Mouse (Mus musculus): ENCODE measurements around the gene Dnaja3.
"Not testable (repeated sequence)": the region's sequence is repeated elsewhere in the genome, so short reads cannot be mapped to it uniquely, and the experiment has no call there.

Gene Dnaja3

DNA sequence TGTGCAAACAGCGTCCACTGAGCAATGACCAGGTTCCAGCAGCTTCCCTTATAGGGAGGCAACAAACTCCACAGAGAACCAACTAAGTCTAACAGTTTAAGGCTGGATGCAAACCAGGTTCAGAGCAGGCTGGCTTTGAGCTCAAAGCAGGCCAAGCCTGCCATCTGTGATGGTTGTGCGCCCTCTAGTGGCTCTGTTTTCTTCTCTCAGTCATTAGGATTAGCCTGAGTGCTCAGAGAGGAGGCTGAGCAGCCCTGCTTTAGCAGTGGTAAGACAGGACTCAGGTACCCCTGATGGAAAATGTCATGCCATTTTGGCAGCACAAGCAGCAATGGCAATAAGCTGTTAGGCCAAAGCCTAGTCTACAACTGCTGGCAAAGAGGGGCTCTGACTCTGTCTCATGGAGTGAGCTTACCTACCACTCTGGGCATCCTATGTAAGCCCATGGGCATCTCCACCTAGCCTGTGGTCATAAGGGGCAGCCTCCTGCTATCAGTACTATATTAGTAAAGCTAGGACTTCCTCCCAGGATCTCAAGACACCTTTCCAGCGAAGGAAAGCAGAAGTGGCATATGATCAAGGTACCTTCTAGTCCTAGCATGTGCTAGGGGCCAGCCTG, 27.5 kb downstream of the Dnaja3 start:
- DNase-seq (ENCODE audit: low read depth, low spot score): peak; percentile 77

DNA sequence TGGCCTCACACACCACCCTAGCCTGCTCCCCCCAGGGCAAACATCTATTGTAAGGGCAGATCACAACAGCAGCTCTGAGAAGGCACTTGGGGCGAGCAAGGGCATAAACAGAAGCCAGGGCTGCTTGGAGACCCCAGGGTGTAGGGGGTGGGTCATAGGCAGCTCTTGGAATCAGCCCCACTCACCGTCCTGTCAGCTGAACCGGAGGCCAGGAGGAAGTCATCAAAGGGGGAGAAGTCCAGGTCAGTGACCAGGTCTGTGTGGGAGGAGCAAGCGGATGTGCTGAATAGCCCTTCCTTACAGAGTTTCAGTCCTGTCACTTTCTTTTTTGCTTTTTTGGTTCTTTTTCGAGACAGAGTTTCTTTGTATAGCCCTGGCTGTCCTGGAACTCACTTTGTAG, 30.5 kb downstream of the Dnaja3 start:
- DNase-seq (ENCODE audit: low read depth, low spot score): no peak

DNA sequence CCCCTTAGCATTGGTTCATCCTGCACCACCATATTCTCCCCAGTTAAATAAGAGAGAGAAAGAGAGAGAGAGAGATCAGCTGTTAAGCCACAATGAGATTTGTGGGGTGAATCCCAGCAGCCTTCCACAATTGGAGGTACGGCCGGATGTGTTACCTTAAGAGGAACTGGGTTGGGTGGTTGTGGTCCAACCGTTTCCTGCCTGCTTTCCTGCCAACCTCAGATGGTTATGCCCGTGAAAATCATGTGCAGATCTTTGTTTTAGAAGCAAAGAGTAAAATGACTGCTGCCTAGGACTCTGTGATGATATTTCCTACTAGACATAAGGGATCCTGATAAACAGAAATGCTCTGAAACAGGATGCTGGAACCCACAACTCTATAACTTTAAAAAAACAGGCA, 34.3 kb downstream of the Dnaja3 start:
- no peak for DNase-seq (ENCODE audit: low read depth, low spot score)

DNA sequence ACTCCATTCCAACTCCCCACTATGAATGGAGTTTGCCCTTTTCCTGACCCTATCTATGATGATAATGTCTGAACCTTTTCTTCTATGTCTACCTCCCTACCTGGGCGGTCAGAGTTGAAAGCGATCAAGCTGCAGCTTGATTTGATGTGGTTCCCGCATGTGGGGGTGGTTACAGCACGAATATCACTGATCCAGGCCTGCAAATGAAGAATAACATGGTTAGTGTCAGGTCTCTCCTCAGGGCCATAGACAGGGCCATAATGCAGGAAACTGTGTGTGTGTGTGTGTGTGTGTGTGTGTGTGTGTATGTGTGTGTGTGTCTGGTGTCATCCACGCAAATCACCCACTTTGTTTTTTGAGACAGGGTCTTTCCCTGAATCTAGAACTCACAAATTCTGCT, 37.0 kb downstream of the Dnaja3 start:
- DNase-seq (ENCODE audit: low read depth, low spot score): no peak

DNA sequence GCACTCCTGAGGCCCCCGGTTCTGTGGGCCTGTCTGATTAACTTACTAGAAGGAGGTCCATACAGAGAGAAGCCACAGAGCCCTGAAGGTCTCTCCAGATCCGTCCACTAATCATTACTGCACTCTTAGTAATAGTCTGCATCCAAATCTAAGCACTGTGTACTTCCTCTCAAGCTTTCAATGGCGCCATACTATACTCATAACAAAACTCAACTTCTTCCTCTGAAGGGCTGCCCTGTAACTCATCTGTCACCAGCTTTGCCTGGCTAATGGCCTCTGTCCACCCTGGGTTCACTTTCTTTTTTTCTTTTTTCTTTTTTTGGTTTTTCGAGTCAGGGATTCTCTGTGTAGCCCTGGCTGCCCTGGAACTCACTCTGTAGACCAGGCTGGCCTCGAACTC, 38.3 kb downstream of the Dnaja3 start:
- DNase-seq (ENCODE audit: low read depth, low spot score): no peak

DNA sequence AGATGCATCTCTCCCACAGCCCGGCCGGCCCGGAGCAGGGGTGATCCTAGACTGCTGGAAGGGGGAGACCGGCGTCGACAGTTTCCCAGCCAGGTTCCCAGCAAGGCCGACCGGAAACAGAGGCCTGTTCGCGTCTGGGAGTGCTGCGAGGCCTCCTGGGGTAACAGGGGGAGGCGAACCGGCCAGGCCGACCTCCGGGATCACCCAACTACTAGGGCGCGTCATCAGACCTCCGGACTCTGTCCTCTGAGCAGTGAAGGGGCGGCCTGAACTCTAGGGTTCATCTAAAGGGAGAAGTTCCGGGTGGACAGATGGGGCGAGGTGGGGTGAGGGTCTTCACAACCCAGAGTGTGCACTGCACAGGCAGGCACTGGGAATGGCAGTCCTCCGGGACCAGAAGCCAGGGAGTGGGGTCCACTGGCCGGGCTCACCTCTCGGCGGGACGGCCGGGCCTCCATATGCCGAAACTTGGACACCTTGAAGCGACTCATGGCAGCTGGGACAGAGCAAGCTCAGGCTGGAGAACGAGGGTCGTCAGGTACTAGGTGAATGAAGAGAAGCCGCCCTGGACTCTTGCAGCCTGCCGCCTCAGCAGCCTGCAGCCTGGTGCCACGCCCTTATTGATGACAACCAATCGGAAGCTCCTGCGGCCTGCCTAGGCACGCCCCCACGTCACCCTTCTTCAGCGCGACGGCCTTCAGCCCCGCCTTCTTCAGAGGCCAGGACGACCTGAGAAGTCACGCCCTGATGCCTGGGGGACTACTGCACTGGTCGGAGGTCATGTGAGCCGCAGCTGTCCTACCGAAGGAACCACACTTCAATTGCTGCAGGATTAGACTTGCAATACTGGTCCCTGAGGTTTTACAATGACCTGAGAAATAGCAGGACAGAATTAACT, 39.6 kb downstream of the Dnaja3 start, which contains the start of gene Coro7:
TSS of gene Coro7 (minus strand) at position 657 of the 898 bp plus-strand sequence.
- peak; percentile 97 for DNase-seq (ENCODE audit: low read depth, low spot score)

DNA sequence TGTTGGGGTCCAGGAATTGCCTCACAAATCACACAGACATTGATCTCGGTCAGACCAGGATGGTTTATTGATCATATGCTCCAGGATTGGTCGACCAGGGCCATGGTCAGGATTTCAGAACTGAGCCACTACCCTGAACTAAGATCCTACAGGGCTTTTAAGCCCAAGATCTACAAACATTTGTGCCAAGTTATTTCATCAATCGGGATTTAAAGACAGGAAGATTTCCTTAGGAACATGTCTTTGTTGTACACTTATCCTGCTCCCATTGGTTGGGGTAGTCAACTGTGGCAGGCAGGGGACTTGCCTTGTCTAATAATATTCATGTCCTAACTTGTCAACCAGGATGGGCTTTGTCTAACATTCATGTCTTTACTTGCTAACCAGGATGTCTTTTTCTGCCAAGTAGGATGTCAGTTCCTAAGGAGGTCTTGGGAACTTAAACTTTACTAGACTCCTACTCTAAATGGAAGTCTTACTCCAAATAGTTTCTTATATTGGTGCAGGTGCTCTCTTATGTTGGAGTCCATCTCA, 41.2 kb downstream of the Dnaja3 start:
- DNase-seq (ENCODE audit: low read depth, low spot score): not testable (repeated sequence)

DNA sequence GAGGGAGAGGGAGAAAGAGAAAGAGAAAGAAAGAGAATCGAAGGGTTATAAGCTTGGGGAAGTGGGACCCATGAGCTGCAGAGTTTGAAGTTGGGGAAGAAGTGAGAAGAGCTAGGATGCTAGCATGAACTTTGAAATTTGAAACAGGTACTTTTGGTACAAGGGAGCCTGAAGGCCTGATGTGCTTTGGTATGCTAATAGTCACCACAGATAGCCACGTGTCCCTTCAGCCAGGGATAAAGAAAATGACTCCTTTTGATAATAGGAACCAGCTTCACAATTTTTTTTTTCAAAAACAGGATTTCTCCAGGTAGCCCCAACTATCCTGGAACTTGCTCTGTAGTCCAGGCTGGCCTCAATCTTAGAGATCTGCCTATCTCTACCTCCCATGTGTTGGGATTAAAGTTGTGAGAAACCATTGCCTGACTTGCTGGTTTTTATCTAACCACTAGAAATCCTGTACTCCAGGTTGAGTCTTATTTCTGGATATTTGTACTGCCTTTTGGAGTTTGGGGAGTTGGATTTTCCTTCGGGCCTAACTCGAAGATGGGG, 42.9 kb downstream of the Dnaja3 start:
- no peak for DNase-seq (ENCODE audit: low read depth, low spot score)

DNA sequence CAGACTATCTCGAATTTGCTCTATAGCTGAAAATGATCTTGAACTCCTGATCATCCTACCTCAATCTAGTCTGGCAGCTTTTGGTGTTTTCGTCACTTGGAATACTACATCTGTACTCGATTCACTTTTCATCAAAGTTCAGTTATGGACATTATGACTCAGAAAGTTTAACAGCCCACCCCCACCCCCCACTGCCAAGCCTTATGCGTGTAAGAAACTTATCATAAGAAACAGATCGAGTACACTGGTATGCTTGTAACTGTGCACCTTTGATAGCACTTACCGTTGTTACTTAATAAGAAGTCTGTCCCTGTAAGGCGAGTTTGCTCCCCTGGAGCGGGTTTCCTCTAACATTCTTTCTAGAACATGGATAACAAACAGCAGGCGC, 43.4 kb downstream of the Dnaja3 start:
- DNase-seq (ENCODE audit: low read depth, low spot score): no peak

DNA sequence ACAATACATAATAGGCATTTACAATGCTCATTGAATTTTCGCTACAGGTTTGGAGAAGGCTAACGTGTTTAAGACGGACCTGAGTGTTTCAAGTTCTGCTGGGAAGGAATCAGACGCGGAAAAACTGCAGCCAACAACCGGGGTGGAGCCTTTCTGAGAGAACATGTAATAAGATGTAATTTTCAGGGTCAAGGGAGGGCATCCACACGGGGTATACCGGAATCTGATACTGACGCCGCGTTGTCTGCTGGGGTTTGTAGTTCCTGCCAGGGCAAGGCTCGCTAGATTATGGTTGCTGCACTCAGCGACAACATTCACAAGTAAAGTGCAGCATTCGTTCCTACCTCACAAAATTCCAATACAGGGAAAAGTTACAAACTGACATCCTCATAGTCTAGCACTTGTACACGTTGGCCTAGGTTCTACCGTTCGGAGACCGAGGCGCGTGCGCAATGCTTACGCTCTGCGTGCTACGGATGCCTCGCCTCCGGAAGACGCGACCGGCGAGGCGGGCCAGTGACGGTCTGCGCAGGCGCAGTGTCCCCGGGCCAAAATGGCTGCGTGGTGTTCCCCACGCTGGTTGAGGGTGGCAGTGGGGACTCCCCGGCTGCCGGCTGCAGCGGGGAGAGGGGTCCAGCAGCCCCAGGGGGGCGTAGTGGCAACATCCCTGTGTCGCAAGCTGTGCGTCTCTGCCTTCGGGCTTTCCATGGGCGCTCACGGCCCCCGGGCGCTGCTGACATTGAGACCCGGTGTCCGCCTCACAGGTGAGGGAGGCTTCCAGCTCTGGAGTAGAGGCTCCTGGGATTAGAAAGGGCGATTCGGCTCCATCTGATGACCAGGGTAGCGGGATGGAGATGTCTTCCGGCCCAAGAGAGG, 44.0 kb downstream of the Dnaja3 start:
- DNase-seq (ENCODE audit: low read depth, low spot score): peak; percentile 93

DNA sequence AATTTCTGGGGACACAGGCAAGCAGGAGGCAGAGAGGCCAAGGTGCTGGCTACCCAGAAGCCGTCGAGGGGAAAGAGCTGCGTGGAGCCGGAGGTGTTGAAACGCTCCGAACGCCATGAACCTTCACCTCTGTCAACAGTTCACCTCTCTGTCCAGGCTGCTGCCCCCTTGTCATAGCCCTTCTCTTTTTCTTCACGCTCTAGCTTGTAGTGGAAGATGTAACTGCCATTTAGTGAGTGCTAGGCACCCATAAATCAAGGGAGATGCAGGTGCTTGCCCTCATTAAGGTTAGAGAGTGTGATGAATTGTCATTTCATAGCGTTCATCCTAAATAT, 44.6 kb downstream of the Dnaja3 start:
- DNase-seq (ENCODE audit: low read depth, low spot score): no peak

DNA sequence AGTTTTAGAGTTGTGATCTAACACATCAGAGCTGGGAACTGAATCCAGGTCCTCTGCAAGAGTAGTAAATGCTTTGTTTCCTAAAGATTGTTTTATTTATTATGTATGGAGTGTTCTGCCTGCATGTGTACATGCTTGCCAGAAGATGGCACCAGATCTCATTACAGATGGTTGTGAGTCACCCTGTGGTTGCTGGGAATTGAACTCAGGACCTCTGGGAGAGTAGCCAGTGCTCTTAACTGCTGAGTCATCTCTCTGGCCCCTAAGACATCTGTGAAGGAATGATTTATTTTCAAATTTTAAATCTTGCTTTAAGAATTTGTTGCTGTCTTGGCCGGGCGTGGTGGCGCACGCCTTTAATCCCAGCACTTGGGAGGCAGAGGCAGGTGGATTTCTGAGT, 49.6 kb downstream of the Dnaja3 start:
- DNase-seq (ENCODE audit: low read depth, low spot score): peak; percentile 36

DNA sequence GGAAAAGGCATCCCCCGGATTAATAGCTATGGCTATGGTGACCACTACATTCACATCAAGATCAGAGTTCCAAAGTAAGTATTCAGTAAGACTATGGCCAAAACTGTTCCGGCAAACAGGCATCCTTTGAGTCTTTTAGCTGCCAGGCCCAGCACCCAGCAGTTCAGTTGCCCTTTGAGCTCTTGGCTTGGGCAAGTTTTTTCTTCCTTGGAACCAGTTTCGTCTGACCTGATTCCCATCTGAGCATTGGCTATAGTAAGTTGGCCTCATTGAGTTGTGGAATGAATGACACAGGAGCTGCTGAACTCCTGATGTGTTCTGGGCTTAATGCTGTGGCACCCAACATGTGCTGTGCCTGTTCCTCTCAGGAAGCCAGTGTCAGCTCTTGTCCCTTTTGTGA, 61.4 kb downstream of the Dnaja3 start:
- no peak for DNase-seq (ENCODE audit: low read depth, low spot score)

DNA sequence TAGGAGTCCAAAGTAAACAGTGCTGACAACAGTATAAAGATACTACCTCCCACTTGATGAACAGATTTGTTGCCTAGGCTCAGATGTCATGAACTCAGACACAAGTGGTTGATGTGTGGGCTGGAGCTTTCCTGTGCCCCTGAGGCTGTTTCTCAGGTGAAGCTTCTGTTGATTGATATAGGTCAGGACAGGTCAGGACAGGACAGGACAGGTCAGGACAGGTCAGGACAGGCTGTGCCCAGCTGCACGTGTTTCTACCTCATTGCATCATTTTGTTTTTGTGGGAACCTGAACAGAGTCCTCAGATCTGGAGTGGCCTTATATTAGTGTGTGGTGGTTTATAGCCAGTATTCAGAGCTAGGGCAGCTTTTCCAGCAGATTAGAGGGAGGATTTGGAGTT, 62.9 kb downstream of the Dnaja3 start:
- no peak for DNase-seq (ENCODE audit: low read depth, low spot score)

DNA sequence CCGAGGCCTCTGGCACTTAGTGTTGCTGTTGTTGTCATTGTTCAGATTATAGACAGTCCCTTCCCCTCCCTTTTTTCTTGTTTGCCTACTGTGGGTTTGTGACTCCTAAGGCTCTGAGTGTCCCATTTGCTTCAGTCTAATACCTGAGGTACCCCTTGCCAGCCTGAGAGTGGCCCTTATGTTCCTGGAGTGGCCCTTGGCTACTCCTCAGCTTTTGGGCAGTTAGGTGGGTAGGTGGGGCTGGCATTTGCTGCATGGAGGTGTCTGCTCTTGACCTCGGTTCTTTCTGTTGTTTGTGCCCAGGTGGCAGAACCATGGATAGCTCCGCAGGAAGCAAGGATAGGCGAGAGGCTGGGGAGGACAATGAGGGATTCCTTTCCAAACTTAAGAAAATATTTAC, 65.8 kb downstream of the Dnaja3 start:
- DNase-seq (ENCODE audit: low read depth, low spot score): no peak

DNA sequence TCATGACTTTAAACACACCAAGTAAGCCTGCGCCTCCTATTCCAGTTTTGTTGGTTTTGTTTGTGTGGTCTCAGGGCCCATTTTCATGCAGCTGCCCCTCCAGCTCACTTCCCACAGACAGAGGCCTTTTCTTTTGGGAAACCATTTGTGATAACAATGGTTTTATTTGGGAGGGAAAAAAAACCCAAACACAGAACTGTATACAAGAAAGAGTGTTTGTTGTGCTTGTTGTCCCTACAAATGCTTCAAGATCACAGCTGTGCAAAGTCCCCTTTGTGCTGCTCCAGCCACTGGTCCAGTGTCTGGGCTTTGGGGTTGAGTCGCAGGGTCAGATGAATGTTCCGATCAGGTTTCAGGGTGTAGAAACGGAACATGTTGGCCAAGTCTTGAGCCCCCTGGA, 71.4 kb downstream of the Dnaja3 start:
- DNase-seq (ENCODE audit: low read depth, low spot score): no peak

DNA sequence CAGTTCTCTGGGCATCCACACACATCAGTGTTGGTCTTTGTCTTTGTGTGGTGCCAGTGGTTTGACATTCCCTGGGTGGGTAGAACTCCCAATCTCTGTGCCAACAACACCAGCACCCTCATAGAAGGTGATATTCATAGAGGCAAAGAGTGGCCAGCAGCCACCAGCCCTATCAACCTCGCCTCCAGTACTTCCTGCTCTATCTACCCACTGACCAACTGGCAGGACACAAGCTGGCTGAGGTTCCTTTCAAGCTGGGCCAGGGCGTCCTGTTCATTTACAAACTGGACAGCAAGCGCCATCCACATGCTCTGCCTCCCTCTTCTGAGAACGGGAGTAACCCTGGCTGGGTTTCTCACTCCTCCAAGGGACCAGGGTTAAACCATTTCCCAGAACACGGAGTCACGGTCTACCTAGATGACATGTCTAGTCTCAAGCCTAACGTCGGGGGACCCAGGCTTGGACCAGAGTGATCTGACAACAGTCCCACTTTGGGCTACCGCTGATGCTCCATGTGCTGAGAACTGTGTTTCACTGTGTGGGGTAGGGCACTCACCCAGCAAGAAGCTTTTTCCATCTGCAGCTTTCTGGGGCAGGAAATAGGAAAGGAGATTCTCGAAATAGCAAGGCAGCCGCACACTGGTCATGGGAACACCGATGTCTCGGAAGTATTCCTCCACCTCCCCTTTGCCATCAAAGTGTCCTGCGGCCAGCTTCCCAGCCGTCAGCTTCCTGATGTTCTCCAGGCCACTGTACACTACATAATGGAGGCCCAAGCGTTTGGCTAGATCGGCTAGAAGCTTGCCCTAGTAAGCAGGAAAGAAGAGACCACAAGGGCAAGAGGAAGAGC, 74.3 kb downstream of the Dnaja3 start:
- no peak for DNase-seq (ENCODE audit: low read depth, low spot score)

DNA sequence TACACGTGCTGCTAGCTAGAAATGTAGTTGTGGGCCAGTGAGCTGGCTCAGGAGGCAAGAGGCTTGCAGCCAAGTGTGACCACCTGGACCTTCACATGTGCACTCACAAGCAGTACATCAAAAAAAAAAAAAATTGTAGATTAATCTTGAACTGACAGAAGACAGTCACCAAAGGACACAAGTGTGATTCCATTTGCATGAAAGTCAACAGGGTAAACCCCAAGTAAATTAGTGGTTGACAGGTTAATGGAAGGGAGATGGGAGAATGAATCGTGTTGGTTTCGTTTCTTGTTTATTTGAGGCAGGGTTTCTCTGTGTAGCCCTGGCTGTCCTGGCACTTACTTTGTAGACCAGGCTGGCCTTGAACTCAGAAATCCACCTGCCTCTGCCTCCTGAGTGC, 78.1 kb downstream of the Dnaja3 start:
- DNase-seq (ENCODE audit: low read depth, low spot score): no peak

DNA sequence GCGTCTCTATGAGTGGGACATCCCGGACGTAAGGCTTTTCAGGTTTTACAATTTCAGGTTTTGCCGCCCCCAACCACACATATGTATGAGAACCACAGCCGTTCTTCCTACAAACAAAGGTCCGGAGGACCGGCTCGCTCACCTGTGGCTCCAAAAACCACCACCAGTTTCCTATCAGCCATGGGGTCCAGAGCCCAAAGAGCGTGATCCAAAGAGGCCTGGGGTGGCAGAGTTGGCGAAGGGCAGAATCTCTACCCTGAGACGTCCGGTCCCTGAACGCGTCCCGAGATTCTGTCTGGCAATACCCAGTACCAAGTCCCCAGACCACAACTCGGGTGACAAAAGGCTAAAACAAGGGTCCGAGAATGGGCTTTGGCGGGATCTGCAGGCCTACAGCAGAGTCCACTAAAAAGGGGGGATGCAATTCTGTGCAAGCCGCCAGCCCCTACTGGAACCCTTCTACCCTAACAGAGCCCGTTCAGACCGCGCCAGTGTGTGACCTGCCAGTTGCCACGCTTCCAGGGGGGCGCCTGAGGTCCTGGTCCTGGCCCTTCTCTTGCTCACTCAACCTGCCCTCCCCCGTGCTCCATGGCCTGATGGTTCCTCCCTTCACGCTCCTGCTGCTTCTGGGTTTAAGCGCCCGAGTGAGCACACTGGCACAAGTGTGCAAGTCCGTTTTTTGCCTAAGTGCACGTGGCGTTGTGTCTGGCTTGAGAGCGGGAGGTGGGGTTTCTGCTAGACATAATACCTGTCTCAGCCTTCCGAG, 79.1 kb downstream of the Dnaja3 start, which contains the start of gene Nmral1:
TSS of gene Nmral1 (minus strand) at position 604 of the 766 bp plus-strand sequence.
- peak; percentile 87 for DNase-seq (ENCODE audit: low read depth, low spot score)
